Mouse (Mus musculus) cerebral cortex, adult 2 months (tissue): ENCODE data around the gene Adcy1.

ENCODE experiments used
- WGBS: fragments of 180-500 bp; shearing (Covaris S2); methylation state at CpG from one replicate; pipeline ENCODE4 v1.1.7; 2018; 5-methylcytosine and 5-hydroxymethylcytosine counted together

Adcy1 gene

GRCm38 (mm10) chr11:7063001-7063584 is at the start of gene Adcy1:
TSS of gene Adcy1 (plus strand) at chr11:7063489.
- WGBS = 11% methylated on average over 67 of the region's 69 CpGs

- 54% methylated on average over 12 of the region's 12 CpGs for WGBS
Measured at GRCm38 (mm10) chr11:7016907-7017306, 46.4 kb upstream of the Adcy1 start.

GRCm38 (mm10) chr11:7018078-7018477 is 45.2 kb upstream of the Adcy1 start:
- 42% methylated on average over 5 of the region's 5 CpGs for WGBS

- 61% methylated on average over 7 of the region's 7 CpGs for WGBS
Measured at GRCm38 (mm10) chr11:7019006-7019525, 44.2 kb upstream of the Adcy1 start.

GRCm38 (mm10) chr11:7033063-7033462 is 30.2 kb upstream of the Adcy1 start:
- WGBS = 87% methylated on average over 2 of the region's 2 CpGs

DNA sequence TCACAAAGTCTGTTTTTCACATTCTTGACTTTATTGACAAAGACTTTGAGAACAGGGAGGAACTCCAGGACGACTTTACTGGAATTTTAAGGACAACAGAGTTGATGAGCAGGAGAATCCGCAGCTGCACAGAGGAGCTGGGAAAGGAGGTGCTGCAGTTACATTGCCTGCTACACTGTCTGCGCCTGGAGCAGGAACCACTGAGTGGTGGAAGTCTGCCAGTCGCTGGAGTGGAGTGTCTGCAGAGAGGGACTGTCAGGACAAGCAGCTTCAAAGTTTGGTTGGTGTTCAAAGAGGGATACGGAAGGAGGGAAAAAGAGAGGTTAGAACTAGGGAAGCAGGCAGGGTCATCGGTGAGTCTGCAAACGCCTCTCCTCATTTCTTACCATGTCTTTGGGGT is 23.6 kb upstream of the Adcy1 start:
- 53% methylated on average over 7 of the region's 7 CpGs for WGBS

DNA sequence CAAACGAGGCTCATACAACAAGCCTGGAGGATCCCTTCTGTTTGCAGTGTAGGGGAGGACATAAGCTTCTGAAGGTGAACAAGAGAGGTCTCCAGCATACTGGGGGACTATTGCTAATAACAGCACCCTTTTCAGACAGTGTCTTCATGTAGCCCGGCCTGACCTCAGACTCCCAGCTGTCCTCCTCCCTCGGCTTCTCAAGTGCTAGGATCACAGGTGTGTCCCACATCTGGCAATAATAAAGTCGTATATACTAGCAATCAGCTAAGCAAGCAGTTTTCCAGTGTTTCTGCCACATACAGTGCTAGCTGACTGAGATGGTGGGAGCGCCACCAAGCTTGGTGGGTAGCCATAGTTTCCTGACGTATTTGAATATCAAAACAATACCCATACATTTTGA is 22.5 kb upstream of the Adcy1 start:
- WGBS = 81% methylated on average over 6 of the region's 6 CpGs

DNA sequence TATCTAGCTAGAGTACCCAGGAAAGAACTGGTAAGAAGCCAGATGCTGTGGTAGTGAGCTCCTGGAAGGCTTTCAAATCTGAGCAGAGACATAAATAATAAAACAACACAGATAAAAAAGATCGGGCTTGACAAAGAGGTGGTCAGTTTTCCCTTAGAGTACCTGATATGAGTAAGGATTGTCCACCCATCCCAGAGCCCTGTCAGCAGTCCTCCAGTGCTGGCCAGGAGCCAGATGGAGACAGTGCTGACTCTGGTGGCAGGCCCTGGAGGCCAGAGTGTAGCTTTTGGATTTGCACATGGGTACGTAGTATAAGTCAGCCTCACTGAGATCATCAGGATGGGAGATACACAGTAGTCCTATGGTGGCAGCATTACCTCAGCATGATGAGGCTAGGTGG is 16.1 kb upstream of the Adcy1 start:
- WGBS = 76% methylated on average over 2 of the region's 2 CpGs

GRCm38 (mm10) chr11:7053710-7054109 is 9.6 kb upstream of the Adcy1 start:
- 97% methylated on average over 4 of the region's 4 CpGs for WGBS

- WGBS = 90% methylated on average over 6 of the region's 6 CpGs
Measured at GRCm38 (mm10) chr11:7054662-7055265, 8.5 kb upstream of the Adcy1 start.

- 14% methylated on average over 14 of the region's 14 CpGs for WGBS
Measured at GRCm38 (mm10) chr11:7055455-7056017, 7.8 kb upstream of the Adcy1 start.

- 8% methylated on average over 11 of the region's 11 CpGs for WGBS
Measured at GRCm38 (mm10) chr11:7056121-7056520, 7.2 kb upstream of the Adcy1 start.

GRCm38 (mm10) chr11:7057781-7058180 is 5.5 kb upstream of the Adcy1 start:
- 58% methylated on average over 7 of the region's 7 CpGs for WGBS

- WGBS = 34% methylated on average over 6 of the region's 6 CpGs
Measured at GRCm38 (mm10) chr11:7061961-7062360, 1.3 kb upstream of the Adcy1 start.

DNA sequence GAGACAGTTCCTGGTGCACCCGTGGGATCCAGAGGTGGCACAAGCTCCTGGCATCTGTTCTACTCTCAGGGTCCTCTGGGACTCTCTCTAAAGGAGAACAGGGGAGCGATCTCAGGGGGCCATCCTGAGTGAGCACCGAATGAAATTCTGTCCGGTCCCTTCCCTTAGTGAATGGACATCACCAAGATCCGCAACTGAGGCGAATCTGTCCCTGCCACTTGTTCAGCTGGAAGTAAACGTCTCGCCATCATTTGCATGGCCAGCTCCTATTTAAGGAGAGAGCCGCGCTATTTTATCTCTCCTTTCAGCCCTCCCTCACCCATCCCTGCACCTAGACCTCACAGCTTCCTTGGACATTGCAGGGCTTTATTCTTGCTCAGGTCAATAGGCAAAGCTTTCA is 723 bp upstream of the Adcy1 start:
- WGBS = 7% methylated on average over 10 of the region's 10 CpGs

DNA sequence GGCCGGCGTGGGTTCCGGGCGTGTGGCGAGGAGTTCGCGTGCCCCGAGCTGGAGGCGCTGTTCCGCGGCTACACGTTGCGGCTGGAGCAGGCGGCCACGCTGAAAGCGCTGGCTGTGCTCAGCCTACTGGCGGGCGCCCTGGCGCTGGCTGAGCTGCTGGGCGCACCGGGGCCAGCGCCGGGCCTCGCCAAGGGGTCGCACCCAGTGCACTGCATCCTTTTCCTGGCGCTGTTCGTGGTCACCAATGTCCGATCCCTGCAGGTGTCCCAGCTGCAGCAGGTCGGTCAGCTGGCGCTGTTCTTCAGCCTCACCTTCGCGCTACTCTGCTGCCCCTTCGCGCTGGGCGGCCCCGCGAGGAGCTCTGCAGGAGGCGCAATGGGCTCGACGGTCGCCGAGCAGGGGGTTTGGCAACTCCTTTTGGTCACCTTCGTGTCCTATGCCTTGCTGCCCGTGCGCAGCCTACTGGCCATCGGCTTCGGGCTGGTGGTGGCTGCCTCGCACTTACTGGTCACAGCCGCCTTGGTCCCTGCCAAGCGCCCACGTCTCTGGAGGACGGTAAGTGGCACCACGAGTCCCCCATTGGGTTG is 485 bp downstream of the Adcy1 start:
- WGBS = under 1% methylated on average over 53 of the region's 53 CpGs

DNA sequence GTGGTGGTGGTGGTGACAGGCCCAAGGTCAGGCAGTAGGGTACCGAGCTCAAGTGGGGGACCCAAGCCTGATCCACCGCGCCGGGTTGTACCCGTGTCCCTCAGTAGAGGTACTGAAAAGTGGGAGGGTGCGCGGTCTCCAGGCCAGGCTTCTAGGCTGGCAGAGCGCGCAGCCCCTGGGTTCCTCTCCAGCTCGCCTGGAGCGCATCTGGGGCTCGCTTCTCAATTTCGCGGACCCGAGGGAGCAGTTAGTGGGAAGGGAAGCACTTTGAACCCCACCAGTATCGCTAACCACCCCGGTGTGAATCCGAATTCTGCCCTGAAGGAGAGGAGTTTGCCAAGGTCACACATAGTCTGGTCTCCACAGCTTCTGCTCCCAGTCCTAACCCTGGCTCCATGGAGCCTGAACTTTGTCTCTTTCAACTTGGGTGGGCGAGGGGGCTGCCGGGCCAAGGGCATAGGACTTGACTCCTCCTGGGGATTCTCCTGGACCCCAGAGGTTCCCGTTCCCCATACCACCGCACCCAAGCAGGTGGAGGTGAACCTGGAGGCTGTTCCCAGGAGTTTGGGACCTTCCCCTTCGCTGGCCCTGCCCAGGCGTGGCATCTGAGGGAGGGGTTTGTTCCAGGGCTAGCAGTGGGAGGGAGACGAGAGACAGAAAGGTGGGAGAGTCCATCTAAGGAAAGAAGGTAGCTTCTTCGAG is 1.3 kb downstream of the Adcy1 start:
- 4% methylated on average over 26 of the region's 26 CpGs for WGBS

DNA sequence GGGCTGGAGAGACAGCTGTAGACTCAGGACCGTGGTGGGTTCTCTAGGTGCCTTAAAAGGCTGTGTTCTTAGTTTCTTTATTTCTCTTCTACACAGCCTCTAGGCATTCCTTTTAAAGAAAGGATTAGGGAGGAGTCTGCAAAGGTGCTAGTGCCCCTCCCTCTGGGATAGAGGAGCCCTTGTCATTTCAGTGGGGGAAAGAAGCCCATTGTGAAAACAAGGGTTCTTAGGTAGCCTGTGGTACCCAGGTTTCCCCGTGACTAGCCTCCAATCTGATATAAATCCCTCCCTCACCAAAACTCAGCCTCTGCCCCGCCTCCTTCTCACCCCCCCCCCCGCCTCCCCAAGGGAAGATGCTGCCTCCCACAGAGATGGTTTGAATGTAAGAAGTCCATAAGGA is 2.1 kb downstream of the Adcy1 start:
- WGBS = 9% methylated on average over 4 of the region's 4 CpGs

DNA sequence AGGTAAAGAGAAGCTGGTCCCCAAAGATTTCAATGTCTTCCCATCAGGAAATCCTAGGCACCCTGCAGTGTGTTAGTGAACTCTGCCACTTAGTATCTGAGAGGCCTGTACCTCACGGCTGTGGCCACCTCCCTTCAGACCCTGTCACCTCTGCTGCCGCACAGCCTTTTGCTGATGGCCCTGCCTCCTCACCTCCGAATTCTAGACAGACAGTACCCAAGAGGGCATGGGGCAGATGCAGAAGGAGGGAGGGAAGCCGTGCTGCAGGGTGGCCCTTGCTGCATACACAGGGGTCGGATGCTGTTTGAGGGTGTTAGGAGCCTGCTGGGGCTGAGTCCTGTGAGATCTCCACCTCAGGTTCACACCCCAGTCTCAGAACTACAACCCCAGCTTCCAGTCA is 2.6 kb downstream of the Adcy1 start:
- WGBS = 25% methylated on average over 5 of the region's 5 CpGs

DNA sequence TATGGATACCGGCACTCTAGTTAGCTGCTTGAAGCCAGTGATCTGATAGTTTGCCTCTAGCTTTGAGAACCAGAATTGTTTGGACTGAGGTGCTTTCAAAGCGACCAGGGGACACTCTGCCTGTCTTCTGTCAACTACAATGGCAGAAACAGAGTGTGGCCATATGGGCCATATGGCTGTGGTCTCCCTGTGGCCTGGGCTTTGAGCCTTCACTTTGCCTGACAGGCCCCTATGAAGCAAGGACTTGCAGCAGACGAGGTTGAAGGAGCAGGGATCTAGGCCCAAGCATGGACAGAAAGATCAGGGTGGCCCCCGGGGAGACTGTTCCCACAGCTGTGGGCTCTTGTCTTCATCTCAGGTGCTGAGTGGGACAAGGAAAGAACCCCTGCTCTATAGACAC is 4.0 kb downstream of the Adcy1 start:
- 68% methylated on average over 4 of the region's 4 CpGs for WGBS

GRCm38 (mm10) chr11:7068479-7069235 is 5.4 kb downstream of the Adcy1 start:
- WGBS = 62% methylated on average over 12 of the region's 12 CpGs

GRCm38 (mm10) chr11:7069762-7070161 is 6.5 kb downstream of the Adcy1 start:
- WGBS = 71% methylated on average over 4 of the region's 4 CpGs
